Mouse (Mus musculus) E14TG2a.4 (cell line): ENCODE results near the gene Cux2.

ENCODE experiments used
- H3K27me3 ChIP-seq: 2 replicates; pipeline ENCODE4 v1.6.1; 2014; ENCODE audit warnings: low read length, control low read depth; ENCODE audit not compliant: insufficient read depth
- H3K36me3 ChIP-seq: 2 replicates; pipeline ENCODE4 v1.6.1; 2014; ENCODE audit warnings: low read length, control low read depth; ENCODE audit not compliant: insufficient read depth
- H3K4me1 ChIP-seq: replicated peaks from 2 replicates; pipeline ENCODE4 v1.6.1; 2014; ENCODE audit warnings: low read depth, low read length, control low read depth
- H3K4me3 ChIP-seq: replicated peaks from 2 replicates; pipeline ENCODE4 v1.5.1; 2014; ENCODE audit warnings: mild to moderate bottlenecking, low read length
- H3K9me3 ChIP-seq: 2 replicates; pipeline ENCODE4 v1.6.1; 2014; ENCODE audit warnings: low read length, control low read depth
- CTCF ChIP-seq: conservative IDR thresholded peaks from 2 replicates; pipeline ENCODE4 v1.5.1; 2014; ENCODE audit warnings: low read length
- NANOG ChIP-seq: IDR thresholded peaks from 2 replicates; pipeline ENCODE4 v1.6.1; 2014; ENCODE audit warnings: borderline replicate concordance, low read length, mixed read lengths
- POU5F1 ChIP-seq: IDR thresholded peaks from 2 replicates; pipeline ENCODE4 v1.6.1; 2014; ENCODE audit warnings: low read length, borderline replicate concordance

Cux2 gene

GRCm38 (mm10) chr5:122070963-122071800 lies 21.3 kb upstream of the Cux2 start:
- Histone ChIP-seq H3K36me3 (no peaks in the 10 kb centered on the region), H3K4me1 (peaks cover 51% of the 10 kb centered on the region), H3K27me3 (peaks cover 14% of the 10 kb centered on the region), H3K4me3 (peak overlapping the region; percentile 50), H3K9me3 (no peaks in the 10 kb centered on the region)
- TF ChIP-seq POU5F1 (no peak), NANOG (no peak)

- H3K27me3 ChIP-seq = peaks cover 14% of the 10 kb centered on the region
- peak overlapping the region; percentile 58 for H3K4me3 ChIP-seq
- peaks cover 58% of the 10 kb centered on the region for H3K4me1 ChIP-seq
- H3K36me3 ChIP-seq = no peaks in the 10 kb centered on the region
- H3K9me3 ChIP-seq = no peaks in the 10 kb centered on the region
- TF ChIP-seq POU5F1 (no peak), NANOG (no peak), CTCF (no peak)
Measured at GRCm38 (mm10) chr5:122068563-122068962, 18.7 kb upstream of the Cux2 start.

GRCm38 (mm10) chr5:122063204-122063933 lies 13.5 kb upstream of the Cux2 start:
- no peaks in the 10 kb centered on the region for H3K9me3 ChIP-seq
- H3K4me3 ChIP-seq = 0 out of 2 replicates have a peak overlapping the region, but pooled peaks have one; percentile 52
- H3K4me1 ChIP-seq = peaks cover 66% of the 10 kb centered on the region
- TF ChIP-seq NANOG (no peak), POU5F1 (no peak), CTCF (no peak)
- H3K27me3 ChIP-seq = 0 out of 2 replicates have a peak, but pooled peaks cover 5% of the 10 kb centered on the region
- no peaks in the 10 kb centered on the region for H3K36me3 ChIP-seq

- no peaks in the 10 kb centered on the region for H3K36me3 ChIP-seq
Measured at GRCm38 (mm10) chr5:122062479-122062878, 12.6 kb upstream of the Cux2 start.

GRCm38 (mm10) chr5:122060767-122061333 lies 10.9 kb upstream of the Cux2 start:
- H3K27me3 ChIP-seq = no peaks in the 10 kb centered on the region
- peaks cover 5% of the 10 kb centered on the region for H3K9me3 ChIP-seq
- peak overlapping the region; percentile 64 for H3K4me3 ChIP-seq
- peaks cover 62% of the 10 kb centered on the region for H3K4me1 ChIP-seq
- no peaks in the 10 kb centered on the region for H3K36me3 ChIP-seq
- no peak for TF ChIP-seq NANOG
- no peak for TF ChIP-seq CTCF
- TF ChIP-seq POU5F1 = no peak

More at GRCm38 (mm10) chr5:122062479-122062878, 12.6 kb upstream of the Cux2 start:
- H3K4me1 ChIP-seq = peaks cover 62% of the 10 kb centered on the region
- TF ChIP-seq CTCF (no peak), NANOG (no peak), POU5F1 (no peak)
- no peaks in the 10 kb centered on the region for H3K27me3 ChIP-seq
- peaks cover 2% of the 10 kb centered on the region for H3K9me3 ChIP-seq
- H3K4me3 ChIP-seq = peak overlapping the region; percentile 52

- H3K4me3 ChIP-seq = peak overlapping the region; percentile 43
- H3K36me3 ChIP-seq = no peaks in the 10 kb centered on the region
- peaks cover 5% of the 10 kb centered on the region for H3K9me3 ChIP-seq
- H3K27me3 ChIP-seq = no peaks in the 10 kb centered on the region
- no peak for TF ChIP-seq POU5F1
- peak; percentile 70 for TF ChIP-seq CTCF
- H3K4me1 ChIP-seq = peaks cover 68% of the 10 kb centered on the region
Measured at GRCm38 (mm10) chr5:122059060-122060017, 9.4 kb upstream of the Cux2 start.

- H3K36me3 ChIP-seq = no peaks in the 10 kb centered on the region
- H3K4me3 ChIP-seq = no peak overlapping the region
- no peaks in the 10 kb centered on the region for H3K27me3 ChIP-seq
- peak; percentile 90 for TF ChIP-seq CTCF
- no peak for TF ChIP-seq NANOG
- H3K4me1 ChIP-seq = peaks cover 64% of the 10 kb centered on the region
- peaks cover 5% of the 10 kb centered on the region for H3K9me3 ChIP-seq
Measured at GRCm38 (mm10) chr5:122057622-122058021, 7.7 kb upstream of the Cux2 start.

GRCm38 (mm10) chr5:122056557-122056956 lies 6.7 kb upstream of the Cux2 start:
- TF ChIP-seq CTCF = no peak
- no peak for TF ChIP-seq NANOG
- no peak for TF ChIP-seq POU5F1
- H3K27me3 ChIP-seq = no peaks in the 10 kb centered on the region
- H3K9me3 ChIP-seq = peaks cover 5% of the 10 kb centered on the region
- peaks cover 53% of the 10 kb centered on the region for H3K4me1 ChIP-seq
- no peaks in the 10 kb centered on the region for H3K36me3 ChIP-seq
- no peak overlapping the region for H3K4me3 ChIP-seq
